Mouse (Mus musculus) gastrocnemius, postnatal 10 days (tissue): ENCODE data around the gene Cad. TPM values are rescaled to one million over a fixed set of nuclear protein-coding genes. Genes with fewer than 3 reads are reported as not detected.

Experiments used
- DNase-seq: peaks from one replicate; pipeline ENCODE4 v3.0.0; 2021; ENCODE audit warnings: mixed read lengths
- total RNA-seq, 2 experiments: library from RNA; stranded (reverse); gene quantifications; 2 replicates each; pipeline ENCODE4 v1.2.3; 2021

Cad gene
- total RNA-seq, 2 experiments from 2014 or later, result 20.0 to 29.6 TPM

DNA sequence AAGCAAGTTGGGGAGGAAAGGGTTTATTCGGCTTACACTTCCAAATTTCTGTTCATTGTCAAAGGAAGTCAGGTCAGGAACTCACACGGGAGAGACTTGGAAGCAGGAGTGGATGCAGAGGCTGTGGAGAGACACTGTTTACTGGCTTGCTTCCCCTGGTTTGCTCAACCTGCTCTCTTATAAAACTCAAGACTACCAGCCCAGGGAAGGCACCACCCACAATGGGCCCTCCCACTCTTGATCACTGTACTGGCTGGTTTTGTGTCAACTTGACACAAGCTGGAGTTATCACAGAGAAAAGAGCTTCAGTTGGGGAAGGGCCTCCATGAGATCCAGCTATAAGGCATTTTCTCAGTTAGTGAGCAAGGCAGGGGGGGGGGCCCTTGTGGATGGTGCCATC is 16.5 kb downstream of the Cad start:
- no peak for DNase-seq

DNA sequence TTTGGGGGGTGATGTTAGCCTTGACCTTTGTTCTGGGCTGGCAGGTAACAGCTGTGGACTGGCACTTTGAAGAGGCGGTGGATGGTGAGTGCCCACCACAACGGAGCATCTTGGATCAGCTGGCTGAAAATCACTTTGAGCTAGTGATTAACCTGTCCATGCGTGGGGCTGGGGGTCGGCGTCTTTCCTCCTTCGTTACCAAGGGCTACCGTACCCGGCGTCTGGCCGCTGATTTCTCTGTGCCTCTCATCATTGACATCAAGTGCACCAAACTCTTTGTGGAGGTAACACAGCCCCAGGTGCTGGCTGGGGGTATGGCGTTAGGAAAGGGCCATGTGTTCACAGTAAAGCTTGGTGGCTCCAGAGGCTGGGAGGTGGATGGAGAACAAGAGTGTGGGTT is 17.2 kb downstream of the Cad start:
- DNase-seq, result no peak

DNA sequence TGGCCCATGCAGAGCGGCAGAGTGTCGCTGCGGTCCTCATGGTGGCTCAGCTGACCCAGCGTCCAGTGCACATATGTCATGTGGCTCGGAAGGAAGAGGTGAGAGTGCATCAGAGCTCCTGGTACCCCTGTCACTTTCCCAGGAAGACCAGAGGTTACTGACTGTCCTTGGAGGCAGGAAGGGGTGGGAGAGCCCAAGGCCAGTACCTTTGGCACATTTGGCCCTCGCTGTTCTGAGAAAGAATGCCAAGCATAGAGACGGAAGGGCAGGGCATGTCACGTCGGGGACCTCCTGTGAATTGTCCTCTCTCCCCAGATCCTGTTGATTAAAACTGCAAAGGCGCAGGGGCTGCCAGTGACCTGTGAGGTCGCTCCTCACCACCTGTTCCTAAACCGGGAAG is 18.6 kb downstream of the Cad start:
- DNase-seq, result no peak

DNA sequence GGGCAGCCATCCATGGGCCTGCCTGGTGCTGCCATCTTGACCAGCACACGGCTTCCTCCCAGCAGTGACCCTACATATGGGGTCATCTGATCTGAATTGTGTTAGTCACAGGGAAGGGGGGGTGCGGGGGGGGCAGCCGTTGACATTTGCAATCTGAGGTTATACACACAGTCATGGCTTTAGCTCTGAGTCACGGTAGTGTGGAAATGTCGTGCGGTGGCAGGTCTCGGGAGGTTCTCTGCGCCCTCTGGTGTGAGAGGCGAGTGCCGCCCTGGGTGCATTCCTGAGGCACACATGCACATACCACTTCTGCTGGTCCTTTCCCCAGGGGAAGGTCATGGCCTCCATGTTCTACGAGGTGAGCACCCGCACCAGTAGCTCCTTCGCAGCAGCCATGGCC is 21.8 kb downstream of the Cad start:
- DNase-seq, result no peak

DNA sequence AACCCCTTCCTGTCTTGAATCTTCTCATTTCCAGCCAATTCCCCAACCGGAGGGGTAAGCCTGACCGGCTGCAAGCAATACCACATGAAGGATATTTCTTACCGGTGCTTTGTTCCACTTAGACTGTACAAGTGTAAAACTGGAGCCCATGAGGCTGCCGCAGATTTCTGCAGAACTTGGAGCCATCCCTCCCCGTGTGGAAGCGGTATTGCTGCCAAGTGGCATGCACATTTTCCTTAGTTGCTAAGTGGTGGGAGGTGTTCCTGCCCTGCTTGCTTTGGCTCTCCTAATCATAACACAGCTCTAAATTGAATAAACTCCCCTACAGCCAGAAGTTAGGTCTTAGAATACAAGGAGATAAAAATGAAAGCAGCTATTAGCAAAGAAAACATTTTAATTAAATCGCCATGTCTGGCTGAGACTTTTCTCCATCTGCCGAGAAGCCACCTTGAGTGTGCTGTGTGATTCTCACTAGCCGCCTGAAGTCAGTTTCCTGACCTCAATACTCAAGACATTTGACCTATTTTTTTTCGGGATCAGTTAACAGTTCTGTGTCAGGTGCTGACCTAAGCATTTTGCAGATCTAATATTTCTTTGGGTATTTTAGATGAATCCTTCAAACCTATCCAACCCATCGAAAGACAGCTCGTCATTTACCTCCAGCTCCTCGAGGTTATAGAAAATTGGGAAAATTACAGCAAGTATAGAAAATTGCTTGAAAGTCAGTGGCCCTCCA is 25.6 kb downstream of the Cad start:
- DNase-seq, result no peak

DNA sequence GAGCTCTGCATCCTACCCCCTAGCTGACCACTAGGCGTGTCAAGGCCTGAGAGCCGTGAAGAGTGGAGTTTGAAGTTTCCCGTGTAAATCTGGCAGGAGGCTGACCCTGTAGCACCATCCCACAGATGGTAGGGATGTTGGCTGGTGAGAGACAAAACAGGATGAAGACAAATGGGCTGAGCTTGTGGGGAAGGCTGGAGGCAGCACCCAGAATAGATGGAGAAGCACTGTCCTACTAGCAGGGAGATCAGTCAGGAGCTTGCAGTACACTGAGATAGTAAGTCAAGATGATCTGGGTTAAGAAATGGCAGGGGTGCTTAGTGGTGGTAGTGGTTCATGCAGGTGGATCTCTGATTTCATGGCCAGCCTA is 26.2 kb downstream of the Cad start:
- DNase-seq, result no peak

DNA sequence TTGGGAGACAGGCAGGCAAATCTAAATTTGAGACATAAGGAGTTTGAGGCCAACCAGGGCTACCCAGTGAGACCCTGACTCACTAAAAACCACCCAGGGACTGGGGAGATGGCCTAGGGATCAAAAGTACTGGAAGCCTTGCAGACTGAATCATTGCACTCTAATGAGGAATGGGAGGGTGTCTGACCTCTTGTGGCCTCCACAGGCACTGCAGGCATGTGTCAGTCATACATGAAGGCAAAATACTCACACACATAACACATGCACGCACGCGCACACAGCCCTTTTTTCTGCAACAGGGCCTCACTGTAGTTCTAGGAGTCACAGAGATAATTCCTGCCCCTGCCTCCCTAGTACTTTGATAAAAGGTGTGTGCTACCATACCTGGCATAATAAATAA is 26.8 kb downstream of the Cad start:
- DNase-seq, result no peak

DNA sequence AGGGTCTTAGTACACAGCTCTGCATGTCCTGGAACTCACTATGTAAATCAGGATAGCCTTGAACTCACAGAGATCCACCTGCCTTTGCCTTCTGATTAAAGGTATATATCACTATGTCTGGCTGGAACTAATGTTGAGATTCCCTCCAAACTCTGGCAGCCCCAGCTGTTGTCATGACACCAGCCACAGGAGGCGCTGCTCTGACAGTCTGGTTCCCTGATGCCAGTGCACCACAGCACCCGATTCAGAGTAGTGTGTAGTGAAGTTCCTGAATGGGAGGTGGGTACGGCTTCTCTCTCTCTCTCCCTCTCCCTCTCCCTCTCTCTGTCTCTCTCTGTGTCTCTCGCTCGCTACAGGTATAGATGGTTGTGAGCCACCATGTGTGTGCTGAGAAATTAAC is 27.8 kb downstream of the Cad start:
- DNase-seq, result peak; percentile 72

DNA sequence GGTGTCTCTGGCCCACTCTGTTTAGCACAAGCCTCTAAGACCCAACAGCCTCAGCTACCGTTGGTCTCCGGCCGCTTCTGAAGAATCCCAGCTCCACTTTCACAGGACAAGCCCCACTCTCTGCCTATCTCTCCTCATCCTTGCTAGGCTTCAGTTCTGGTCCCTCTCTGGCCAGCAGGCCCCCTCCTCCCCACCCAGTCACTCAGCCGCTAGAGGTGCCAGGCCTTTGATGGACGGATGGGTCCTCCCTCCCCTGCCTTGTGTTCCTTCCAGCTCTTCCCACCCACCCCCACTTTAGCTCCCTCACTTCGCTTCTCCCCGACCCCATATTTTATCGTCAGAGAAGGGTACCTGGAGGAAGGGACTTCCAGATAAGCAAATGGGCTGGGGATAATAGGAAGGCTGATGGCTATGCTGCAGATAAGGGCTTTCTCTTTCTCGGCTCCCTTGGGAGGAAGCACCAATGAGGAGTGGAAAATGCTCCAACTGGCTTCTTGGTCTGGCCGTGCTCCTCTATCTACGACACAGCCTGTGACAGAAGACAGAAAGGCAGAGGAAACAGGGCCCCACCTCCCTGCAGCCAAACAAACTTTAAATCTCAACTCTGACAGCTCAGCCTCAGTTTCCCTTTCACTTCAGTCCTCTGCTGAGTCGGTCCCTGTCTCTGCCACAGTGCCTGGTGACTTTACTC is 28.5 kb downstream of the Cad start:
- no peak for DNase-seq

DNA sequence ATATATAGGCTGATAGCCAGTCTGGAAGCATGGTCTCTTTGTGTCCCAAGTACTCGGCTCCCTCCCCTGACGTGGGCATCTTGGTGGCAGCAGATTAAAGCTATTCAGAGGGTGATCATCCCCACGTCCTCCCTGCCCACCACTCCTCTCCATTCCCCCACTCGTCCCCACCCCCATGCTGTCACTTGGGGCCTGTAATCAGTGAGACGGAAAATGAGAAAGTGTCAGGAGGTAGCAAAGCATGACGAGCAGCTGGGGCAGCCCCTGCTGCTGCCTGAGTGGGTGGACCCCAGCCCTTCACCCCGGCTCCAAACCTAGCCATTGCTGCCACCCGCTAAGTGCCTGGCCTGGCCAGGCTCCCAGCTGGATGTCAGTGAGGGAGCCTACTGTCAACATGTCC is 29.4 kb downstream of the Cad start:
- DNase-seq, result no peak

DNA sequence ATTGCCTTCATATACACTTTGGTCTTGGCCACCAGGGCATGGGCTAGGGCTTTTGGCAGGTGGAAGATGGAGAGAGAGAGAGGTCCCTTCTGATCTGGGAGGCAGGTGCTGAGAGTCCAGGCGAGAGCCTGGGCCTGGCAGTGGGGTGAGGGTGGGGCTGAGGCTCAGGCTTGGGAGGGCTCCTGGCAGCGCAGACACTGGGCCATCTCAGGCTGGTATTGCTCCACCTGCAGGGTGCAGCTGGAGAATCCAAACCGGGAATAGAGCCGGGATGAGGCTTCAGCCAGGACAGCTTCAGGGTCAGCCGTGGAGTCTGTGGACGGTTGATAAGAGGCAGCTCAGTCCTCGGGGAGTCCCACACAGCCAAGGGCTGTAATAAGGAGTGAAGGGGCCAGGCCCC is 32.0 kb downstream of the Cad start:
- DNase-seq, result no peak

DNA sequence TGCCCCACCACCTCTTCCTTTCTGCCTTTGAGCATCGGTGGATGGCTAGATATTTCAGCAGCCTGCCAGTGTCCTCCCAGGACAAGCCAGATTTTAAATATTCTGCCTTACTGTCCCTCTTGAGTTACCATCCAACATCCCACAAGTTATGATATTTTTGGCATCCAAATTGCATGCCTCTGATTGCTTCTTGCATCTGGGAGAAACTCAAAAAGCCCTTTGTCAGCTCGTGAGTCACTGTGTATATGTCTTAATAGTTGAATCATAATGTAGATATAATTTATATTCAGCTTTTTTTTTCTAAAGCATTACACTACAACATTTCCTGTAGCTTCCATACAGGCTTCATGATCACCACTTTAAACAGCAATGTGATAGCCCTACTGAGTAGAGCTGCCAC is 32.6 kb downstream of the Cad start:
- no peak for DNase-seq

DNA sequence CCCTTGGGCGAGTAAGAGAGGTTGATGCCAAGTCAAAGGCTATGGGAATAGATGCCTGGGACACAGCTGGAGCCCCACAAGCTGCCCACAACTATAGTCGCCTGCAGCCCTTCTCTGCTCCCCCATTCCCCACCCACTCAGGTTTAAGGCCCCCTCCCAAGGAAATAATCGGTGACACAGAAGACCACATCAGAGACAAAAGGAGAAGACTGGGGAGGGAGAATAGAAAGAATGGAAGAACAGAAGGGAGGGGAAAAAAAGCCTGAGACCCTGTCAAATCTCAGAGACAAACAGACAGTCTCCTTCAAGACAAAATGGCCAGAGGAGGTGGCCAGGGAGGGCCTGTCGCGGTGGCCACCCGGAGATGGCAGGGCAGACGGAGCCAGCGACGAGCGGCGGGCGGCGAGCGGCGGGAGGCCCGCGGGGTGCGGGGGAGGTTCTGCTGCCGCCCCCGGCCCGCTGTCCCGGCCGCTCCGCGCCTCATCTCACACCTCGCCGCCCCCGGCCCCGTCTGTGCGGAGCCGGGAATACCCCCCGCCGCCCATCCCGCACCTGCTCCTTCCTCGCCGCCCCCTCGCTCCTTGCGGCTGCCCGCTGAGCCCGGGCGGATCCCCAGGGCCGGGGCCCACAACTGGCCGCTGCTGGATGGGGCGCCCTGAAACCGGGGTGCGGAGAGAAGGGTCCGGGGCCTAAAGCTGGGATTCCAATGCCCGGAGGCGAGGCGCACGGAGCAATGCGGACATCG is 37.8 kb downstream of the Cad start:
- DNase-seq, result no peak

DNA sequence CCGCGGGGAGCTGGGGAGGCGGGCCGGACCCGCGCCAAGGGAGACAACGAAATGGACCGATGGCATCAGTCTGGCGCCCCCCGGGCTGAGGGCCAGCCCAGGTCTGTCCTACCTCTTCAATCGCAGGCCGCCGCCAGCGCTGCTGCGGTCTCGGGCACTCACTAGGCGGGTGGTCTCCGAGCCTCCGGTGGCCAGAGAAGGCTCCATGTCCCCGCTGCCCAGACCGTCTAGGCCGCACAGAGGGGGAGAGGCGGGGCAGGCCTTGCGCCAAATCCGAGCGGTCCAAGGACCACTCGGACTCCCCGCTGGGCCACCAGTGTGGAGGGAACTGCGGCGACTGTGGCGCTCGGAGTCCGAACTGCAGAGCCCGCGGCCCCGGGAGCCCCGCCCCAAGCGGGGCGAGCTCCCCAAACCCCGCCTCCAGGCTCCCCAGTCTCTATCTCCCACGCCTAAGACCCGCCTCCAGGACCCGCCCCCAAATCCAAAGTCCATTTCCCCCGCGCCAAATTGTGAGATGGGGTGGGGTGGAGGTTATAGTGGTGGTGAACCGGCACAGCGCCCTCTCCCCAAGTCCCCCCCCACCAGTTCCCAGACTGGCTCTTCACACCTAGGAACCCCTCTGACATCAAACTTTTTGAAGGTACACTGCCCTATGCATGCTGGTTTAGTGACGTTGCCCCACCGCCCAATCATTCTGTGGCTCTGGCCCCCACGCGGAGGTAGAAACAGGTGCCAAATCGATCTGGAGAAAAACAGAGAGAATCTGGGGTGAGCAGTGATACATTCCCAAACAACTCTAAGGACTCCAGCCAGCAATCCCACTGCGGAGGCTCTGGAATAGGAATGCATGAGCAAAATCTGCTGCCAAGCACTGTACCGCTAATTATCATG is 38.8 kb downstream of the Cad start:
- peak; percentile 30 for DNase-seq

DNA sequence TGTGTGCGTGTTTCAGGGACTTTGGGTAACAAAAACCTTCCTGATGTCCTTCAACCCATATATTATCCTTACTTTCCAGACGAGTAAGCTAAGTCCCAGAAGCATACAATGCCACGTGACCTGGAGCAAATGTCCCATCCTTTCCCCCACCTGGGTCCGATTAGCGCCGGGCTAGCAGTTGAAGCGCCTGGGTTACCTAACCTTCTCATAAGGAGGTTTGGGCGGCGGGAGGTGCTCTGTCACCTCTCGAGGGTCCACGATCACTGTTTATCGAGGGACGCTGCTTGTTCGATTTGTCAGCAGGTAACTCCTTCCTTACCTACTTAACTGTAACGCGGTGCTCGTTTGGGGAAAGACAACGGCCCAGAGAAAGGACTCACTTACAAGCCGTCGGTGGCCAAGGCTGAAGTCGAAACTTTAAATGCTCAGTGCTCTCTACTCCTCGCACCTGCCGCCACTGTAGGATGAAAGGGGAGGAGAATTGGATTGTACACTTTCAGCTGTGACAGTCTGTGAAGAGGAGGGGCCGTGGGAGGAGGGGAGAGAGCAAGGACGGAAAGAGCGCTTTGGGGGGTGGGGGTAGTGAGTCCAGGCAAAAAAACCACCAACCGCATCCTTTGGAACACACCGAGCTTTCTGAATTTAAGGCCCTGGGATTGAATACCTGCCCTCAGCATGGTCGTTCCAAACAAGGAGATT is 39.7 kb downstream of the Cad start:
- DNase-seq, result no peak

DNA sequence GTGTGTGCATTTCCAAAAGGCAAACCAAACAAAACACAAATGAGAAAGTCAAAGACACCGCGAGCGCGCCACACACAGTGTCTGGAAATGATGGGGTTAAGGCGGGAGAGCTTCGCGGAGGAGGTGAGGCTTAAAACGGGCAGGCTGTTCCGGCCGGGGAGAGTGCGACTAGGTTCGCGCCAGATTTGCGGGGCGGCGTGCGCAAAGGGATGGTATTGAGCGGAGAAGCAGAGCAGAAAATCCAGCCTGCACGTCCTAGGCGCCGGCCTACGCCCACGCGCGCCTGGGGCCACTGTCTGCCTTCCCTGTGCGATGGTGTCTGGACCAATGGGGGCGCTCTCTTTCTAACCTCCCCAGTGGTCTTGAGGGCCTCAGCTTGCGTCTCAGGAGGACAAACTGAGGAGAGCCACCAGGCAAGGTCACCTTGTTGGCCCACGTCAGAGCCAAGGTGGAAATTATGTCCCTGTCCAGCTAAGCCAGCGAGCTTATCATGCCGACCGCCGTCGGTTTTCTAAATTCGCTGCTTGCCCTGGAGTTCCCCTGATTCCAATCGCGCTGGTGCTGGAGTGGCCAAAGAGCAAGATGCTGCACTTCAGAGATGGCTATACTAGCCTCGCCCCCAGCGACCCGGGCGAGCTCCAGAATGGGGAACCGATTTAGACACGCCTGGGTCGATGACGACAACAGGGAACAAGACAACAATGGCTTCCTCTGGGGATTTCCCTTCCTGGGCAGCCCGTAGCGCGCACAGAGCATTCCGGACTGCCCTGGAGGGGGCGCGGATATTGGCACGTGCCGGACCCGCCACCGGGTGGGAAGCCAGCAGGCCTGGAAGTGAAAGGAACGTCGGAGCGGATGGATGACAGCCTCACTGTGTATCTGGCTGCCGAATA is 40.5 kb downstream of the Cad start:
- DNase-seq, result peak; percentile 51

DNA sequence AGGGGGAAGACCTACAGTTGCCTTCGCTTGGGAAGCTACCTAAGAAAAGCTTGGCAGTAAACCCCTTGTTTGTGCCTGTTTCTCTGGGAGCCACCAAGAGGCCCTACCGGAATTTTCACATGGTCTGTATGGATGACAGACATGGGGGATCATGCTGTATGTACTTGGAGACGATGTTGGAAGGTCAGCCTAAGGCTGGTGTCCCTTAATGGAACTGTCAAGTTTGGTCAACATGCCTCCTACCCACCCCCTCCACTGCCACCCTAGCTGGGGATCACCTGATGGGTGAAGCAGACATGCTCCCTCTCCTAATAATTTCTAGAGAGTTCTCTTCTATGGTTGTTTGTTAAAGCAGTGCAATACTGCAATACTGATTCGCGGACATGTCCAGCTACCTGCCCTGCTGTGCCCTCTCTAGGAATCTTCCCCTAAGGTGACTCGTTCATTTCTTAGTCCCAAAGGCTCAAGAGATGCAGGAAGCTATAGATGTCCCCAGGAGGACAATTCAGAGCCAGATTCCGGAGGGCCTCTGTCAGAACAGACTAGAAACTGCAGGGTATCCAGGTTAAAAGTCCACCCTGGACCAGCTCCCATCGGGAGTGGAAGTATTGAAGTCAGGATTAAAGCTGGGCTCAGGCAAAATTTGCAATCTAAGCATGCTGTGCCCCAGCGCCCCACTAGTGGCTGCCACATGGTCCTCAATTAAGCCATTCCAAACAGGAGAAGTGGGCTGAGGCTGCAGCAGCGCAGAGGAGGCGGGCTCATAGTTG is 41.3 kb downstream of the Cad start:
- DNase-seq, result no peak

DNA sequence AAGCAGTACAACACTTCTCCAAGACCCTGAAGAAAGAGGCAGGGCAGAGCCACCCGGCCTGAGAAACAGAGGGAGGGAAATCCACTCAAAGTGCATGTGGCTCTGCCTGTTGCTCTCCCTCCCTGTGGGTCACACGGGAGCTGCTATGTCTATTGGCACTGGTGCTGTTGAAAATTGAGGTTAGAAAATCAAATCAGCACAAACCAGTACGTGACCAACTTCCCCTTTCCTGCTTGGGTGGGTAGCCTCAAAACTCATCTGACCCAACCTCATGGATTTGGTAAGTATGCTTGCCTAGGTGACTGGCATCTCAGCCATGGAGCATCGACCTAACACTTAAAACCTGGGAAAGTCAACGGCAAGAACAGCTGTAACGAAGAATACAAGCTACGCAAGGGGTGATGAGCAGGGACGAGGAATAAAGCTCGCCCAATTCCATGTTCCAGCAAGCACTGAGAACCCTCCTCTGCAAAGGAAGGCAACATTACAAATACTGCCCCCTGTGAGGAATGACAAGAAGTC is 51.3 kb downstream of the Cad start, which contains the start of gene Dnajc5g:
TSS of gene Dnajc5g (plus strand) at position 472 of the 522 bp plus-strand sequence.
- DNase-seq, result no peak

DNA sequence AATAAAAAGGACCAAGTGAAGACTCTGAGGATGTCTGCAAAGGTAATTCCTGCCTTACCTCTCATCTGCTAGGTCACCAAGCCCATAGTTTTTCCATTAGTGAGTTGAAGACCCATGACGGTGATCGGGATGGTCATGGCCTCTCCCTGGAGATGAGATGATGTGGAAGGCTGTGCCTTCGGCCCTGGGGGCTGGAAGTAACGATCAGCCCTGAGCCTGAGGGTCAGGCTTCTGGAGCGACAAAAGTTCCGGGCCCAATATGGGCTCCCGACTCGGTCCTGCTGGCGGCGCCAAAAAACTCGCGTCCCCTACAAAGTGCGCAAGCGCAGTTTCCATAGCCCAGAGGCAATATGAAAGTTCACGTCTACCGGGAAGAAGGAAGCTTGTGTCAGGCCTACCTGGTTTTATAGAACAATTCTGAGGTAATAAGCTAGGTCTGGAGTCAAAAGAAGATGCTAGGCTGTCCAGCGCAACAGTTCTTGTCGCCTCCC is 53.5 kb downstream of the Cad start, which contains the start of gene Slc30a3:
TSS of gene Slc30a3 (minus strand) at position 238 of the 491 bp plus-strand sequence.
- no peak for DNase-seq
